Mouse (Mus musculus): ENCODE measurements at regions not wholly inside any gene's neighbourhood (a gene's known extent, or its start where the extent isn't known, plus 50 kb on each side); places are given as distances from the start of the nearest gene placed in this dataset.

DNA sequence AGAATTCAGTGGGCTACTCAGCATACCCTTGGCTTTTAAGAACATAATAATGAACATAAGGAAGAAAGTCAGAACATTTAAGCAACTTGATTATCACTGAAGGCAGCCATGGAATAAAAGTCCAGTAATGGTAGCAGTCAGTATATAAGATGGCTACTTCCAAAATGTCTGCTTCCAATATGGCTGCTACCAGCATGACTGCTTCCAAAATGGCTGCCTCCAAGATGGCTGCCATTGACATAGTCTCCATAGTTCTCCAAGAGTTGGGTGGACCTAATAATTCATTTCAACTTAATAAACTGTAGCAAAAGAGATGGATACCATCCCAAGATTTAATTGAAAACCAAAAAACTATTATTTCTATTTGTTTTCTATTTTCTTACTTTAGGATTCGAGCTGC is 62.7 kb upstream of the Lhx5 start:
- TF ChIP-seq POLR2A (IDR thresholded peaks at IDR 0.05; ENCODE audit: extremely low read depth, insufficient read depth, low read length) (no peak), CTCF (IDR thresholded peaks at IDR 0.05; ENCODE audit: low read depth, low read length) (no peak)
